Mouse (Mus musculus): ENCODE measurements at regions not wholly inside any gene's neighbourhood (a gene's known extent, or its start where the extent isn't known, plus 50 kb on each side); places are given as distances from the start of the nearest gene placed in this dataset.
"Not testable (repeated sequence)": the region's sequence is repeated elsewhere in the genome, so short reads cannot be mapped to it uniquely, and the experiment has no call there.

DNA sequence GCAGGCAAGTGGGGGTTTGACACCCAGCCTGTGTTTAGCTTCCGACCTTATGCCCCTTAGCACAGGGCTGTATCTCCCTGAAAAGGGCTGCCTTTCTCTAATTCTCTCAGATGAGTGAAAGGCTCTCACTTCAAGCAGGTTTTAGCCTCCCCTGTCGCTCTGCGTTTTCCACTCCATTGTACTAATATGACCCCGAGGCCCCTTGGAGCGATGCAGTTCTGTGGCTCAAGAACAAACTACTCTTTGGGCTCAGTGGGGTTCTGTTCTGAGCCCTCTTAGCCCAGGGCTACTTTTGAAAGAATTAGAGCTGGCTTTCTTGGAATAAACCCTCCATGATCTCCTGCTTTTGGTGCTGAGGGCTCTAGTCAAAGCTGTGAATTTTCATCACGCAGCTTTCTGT, 53.4 kb upstream of the Castor2 start:
- no peak for DNase-seq

DNA sequence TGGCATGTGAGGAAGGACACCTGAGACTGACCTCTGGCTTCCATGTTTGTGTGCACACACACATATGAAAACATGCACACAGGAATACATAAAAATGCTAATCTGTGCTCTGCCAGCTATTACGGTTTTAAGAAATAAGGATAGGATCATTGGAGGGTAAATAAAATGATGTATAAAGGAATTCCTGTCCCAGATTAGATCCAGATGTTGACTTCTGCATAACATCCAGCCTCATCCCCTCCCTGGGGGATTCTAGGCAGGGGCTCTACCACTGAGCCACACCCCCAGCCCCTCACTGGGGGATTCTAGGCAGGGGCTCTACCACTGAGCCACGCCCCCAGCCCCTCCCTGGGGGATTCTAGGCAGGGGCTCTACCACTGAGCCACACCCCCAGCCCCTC, 56.6 kb upstream of the Castor2 start:
- DNase-seq: not testable (repeated sequence)

DNA sequence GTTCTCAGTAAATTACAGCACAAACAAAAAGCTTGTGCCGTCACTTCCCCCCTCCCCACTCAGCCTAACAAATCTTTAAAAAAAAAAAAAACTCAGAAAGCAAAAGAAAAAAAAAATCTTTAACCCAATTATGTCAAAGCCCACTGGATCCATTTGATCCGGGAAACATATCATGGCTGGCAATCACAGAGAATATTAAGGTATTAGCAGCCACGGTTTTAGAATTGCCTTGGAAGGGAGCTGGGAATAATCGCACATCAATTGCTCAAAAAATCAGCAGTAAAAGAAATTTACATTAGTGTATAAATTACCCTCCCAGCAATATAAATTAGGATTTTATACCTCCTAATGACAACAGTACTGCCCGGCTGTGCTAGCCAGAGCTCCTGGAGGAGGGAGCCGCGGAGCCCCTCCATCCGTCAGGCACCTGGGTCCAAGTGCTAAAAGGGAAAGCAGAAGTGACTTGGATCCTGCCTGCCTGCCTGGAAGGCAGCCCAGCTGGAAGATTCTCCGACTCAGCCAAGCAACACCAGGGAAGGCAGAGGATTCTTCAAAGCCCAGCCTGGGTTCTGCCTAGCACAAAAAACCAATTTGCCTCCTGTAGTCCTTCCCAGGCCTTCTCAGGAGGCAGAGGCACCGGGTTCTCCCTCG, 72.1 kb upstream of the Castor2 start:
- DNase-seq: peak; percentile 54

DNA sequence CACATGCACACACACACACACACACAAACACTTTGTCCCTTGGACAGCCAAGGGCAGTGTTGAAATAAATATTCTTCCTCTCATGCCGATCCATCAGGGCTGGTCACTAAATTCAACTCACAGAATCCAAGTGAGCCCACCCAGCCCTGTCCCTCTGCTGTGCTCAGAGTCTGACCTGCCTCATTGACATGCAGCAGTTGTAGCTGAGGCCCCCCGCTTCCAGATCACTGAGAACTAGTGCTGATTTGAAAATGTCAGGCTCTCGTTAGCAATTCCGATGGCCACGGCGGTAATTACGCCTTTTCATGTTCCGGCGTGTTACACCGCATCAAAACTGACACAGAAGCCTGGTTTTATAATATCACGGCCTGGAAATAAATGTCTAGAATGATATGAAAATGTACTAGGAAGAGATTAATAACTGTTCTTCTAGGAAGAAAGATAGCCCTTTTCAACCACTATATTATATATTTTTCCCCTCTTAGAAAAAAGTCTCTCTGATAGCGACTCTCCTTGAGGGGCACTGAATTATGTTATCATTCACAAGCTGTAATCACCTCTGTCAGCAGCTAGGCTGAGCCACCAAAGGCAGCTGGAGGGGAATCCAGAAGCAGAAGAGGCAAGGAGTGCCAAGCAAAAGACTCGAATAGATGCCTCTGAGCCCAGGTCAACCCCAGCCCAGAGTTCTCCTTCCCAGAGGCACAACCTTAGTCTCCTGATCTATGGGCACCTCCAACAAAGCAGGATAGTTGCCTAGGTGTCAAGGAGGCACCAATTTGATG, 79.7 kb upstream of the Castor2 start:
- no peak for DNase-seq

DNA sequence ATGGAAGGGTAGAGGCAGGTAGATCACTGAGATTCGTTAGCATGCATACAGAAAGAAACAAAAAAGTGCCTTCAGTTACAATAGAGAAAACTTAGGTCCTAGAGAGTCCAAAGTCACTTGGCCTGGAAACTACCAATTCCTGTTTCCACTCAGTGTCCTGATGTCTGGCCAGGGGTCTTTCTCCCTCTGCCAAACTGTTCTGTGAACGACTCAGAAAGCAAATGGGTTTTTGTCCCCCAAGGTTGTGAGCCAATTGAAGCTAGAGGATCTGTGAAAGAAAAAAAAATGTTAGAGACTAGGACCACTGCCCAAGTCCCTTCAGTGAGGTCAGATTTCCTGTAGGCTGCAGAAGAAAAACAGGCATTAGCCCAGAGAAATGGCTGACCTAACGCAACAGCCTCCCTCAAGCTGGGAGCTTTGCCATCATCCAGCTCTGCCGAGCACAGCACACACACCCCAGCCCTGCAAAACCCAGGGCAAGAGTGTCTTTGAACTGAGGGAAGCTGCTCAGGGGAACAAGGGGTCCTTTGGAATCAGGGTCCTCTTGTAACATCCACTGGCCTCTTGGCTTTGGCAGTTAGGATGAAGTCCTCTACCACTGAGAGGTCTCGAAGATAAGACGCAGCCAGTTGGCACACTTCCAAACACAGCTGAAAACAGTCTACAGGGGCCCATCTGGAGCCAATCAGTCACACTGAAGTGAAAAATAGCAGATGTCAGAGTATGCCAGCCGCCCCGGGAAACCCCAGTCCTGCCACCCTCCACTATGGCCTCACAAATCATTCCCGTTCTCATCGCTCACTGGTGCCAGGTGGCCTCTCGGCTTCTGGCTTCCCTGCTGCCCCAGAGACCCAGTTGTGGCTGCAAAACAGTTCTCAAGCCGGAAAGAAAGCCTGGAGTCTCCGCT, 85.0 kb upstream of the Castor2 start:
- DNase-seq: no peak

DNA sequence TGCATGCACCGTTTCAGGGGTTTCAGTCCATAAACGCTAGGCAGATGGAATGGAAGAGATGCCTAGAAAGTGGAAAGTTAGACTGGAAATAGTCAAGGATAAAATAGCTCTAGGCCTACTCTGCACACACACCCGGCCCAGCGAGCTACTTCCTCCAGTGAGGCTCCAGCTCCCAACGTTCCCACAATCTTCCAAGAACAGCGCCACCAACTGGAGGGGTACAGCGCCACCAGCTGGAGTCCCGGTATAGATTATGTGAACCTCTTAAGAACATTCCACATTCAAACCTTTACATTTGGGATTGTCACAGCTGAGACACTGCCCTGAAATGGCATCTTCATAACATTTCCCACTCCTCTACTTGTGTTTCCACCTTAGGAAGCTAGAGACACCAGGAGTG, 86.3 kb upstream of the Castor2 start:
- DNase-seq: no peak

DNA sequence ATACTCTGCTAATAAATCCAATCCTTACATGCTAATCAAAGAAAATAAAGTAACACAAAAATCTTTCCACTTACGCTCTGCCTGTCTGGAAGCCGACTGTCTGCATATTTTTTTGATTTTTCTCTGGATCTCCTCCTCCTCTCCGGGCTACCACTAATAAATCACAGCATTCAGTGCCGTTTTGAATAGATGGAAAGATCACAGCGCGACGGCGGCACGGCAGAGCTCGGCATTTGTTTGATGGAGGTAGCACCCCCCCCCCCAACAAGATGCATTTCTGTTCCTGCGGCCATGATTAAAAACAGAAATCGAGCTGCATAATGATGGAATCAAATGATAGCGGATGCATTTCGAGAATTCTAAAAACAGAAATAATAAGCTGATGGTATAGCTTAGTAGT, 89.7 kb upstream of the Castor2 start:
- no peak for DNase-seq

DNA sequence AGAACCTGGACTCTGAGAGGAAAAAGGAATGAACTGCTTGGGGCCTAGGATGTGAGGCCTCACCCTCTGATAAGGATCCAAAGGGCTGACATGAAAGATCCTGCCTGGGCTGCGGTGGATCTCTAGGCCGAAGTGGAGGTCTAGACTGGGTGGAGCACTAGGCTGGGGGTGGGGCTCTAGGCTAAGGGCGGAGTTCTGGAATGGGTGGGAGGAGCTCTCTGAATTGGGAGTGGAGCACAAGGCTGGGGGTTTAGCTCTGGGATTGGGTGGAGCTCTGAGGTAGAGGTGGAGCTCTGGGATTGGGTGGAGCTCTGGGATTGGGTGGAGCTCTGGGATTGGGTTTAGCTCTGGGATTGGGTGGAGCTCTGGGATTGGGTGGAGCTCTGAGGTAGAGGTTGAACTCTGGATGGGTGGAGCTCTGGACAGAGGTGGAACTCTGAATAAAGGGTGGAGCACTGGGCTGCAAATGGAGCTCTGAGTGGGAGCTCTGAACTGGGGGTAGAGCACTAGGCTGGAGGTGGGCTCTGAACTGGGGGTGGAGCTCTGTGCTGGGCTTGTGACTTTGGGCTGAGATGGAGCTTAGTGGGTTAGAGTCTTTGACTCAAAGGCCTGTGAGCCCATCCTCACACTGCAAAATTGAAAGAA, 92.3 kb upstream of the Castor2 start:
- DNase-seq: peak; percentile 23

DNA sequence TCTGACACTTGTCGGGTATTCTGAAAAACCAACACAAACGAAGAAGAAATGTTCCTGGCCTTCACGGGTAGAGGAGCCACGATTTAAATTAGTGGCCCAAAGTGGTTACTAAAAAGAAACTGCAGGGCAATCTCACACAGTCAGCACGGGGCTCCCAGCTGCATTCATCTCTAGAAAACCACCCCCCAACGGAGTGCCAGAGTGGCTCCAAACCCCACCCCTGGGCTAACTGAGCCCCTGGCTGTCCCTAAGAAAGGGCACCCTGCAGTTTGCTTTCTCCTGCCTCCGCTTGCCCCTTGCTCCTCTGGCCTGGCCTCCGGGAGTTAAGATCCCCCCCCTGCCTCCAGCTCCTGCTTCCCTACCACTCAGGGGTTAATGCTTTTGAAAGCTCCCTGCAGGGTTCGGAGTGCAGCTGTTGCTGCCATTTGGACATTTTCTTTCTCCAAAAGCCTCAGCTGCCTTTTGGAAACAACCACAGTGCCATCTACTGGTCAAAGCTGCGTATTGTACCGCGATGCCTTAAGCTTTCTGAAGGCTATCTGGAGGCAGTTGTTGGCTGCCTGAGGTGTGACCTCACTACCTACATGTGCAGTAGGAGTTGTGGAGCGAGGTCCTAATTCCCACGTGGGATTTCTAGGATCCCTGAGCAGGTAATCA, 92.9 kb upstream of the Castor2 start:
- DNase-seq: peak; percentile 90

DNA sequence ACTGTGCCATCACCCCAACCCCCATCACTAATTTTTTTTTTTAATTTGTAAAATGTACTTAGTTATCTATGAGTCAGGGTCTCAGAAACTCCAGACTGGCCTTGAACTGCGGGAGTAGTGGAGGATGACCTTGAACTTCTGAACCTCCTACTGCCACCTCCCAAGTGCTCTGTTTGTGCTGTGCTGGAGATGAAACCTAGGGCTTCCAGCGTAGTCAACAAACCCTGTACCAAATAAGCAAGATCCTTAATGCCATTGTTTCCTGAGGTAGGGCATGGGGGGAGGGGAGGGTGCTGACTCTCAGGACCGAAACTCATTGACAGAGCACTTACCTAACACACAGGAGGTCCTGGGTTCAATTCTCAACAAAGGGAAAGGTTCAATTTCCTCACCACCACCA, 93.5 kb upstream of the Castor2 start:
- DNase-seq: peak; percentile 31

DNA sequence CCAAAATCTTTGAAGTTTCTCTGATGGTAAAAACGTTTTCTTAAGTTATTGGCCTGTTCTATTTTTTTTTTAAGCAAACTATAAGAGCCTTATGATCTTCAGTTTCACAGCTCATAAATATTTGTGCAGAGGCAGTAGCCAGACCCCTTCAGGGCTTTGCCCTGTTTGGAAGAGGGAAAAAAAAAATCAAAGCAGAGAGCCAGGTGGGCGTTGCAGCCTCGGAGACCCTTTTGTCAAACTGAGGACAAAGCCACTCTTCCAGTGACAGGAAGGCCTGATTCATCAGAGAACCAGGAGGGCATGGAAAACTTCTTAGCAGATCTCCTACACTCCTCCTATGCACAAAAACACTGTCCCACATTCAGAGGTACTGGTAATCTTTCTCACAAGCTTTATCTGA, 99.4 kb upstream of the Castor2 start:
- no peak for DNase-seq

DNA sequence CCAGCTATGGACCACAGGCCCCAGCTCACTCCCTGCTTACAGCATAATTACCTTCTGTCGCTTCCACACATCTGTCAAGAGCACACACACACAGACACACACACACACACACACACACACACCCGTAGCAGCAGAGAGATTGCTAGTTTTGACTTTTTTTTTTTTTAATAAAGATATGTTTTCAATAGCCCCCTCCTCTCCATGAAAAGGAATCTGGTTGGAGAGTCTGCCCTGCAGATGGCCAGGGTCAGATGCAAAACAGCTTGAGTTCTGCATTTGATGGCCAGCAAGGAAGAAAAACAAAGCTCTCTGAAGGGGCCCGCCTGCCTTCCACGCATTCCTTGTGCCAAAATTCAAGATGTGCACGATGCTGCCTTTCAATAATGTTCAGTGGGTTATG, 99.8 kb upstream of the Castor2 start:
- peak; percentile 36 for DNase-seq

DNA sequence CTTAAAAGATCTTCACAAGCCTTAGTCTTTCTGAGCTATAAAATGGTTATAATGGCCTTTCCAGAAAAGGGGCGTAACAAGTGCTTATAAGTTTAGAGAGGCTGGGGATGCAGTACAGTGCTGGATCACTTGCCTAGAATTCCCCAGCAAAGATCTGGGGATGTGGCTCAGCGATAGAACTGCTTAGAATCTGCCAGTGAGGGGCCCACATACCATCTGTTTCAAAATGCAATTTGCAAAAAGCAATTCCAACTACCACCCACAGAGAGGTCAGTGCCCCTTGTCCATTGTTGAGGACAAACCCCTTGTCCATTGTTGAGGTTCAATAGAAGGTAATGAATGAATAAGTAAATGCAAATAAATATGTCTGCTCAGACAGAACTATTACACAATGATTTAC, 107.5 kb upstream of the Castor2 start:
- DNase-seq: no peak

DNA sequence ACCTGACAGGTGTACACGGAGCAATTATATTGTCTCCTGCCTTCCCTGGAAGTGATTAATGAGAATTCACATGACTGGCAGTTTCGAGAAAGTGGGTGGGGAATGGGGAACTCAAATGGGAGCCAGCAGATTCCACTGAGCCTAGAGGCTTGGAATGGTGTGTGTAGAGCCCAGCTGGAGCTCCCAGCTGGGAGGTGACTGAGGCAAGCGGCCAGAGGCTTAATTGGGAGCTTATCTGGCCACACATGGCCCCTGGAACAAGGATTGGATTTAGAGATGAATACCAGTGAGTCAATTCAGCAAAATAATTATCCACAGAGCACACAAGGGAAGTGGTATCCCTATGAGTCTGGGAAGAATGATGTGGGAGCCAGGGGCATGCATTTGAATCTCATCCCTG, 108.0 kb upstream of the Castor2 start:
- no peak for DNase-seq

DNA sequence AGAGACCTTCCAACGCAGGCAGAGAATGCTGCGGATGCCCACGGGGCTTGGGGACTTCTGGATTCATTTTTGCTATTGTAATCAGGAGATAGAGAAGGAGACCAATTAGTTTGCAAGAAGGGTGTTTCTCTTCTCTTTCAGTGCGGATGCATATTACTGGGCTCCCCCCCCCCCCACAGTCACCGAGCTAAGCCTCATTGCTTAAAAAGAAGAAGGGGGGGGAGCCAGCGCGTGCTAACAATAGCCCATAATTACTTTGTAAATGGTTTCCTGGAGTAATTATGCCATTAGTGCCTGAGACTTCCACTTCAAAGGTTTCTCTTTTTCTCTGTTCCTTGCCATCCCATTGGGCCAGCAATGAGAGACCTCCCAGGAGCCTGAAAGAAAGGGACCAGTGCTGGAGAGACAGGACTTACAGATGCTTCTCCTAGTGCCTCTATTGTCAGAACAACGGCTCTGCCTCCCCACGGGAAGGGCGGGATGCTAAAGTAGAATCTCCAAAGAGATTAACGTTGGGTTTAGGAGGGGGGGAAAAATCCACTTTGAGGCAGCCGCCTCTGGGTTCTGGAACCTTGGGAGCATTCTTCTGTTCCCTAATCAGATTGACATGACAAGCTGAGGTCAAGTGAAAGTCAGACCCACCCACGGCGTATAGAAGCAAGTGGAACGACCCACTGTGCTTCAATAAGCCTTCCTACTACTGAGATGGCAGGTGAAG, 116.1 kb upstream of the Castor2 start:
- no peak for DNase-seq

DNA sequence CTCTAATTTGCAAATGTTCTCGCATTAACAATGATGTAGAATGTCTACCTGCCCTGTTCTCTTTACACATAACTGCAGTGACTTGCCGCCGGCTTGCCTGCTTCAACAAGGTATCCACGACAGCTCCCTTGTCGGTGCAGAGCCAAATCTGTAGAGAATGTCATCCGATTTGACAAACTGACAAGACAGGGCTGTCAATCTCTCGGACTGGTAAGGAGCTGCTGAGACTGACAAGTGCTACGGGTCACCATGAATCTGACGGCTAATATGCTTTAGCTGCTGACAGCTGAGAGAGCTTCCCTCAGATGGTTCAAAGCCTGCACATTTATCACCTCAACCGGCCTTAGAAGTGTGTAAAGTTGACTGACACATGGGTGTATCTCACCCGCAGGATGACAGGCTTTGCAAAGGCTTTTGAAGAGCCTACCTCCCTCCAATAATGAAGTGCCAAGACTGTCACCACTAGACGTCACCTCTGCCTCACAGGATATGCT, 129.0 kb upstream of the Castor2 start:
- DNase-seq: no peak

DNA sequence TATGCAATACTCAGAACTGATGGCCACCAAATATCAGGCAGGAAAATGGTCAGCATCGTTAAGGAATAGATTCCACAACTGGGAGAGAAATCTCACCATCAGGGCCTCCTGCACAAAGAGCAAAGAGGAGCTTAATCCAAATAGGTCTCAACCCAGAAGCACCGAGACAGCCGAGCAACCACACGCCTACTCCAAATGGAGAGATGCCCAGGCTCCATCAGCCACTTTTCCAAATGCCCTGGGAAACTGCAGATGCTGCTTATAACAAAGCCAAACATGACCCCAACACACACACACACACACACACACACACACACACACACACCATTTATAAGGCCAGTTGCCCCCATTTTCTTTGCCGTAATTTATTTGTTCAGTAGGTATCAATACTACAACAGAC, 136.2 kb upstream of the Castor2 start:
- peak; percentile 24 for DNase-seq

DNA sequence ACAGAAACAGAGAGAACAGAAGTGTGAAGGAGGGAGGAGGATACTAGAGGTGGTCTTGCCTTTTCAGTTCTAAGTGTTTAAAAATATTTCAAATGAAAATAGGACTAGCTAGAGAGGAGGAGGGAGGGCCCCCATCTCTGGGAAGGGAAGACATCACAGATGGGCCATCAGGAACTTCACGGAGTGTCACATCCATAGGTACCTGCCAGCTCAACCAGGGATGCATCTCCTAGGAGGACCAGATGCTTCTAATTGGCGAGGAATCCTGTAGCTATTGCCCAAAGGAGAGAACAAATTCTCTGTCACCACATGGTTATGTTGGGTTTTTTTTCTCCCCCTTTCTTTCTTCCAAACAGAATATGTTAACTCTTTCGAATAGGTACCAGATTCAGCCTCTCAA, 158.7 kb upstream of the Castor2 start:
- peak; percentile 95 for DNase-seq

DNA sequence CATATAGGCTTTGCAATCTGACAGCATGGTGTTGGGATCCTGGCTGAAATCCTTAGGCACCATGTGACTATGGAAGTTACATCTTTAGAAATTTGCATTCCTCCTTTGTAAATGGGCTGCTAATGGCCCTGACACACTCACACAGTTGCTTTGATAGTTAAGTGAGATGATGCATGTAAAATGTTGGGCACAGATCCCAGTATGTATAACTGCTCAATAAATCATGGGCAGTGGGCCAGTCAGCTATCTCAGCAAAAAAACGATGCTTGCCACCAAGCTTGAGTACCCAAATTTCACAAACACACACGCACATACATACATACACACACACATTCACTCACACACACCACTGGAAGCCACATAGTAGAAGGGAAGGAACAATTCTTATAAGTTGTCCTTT, 159.5 kb upstream of the Castor2 start:
- peak; percentile 55 for DNase-seq

DNA sequence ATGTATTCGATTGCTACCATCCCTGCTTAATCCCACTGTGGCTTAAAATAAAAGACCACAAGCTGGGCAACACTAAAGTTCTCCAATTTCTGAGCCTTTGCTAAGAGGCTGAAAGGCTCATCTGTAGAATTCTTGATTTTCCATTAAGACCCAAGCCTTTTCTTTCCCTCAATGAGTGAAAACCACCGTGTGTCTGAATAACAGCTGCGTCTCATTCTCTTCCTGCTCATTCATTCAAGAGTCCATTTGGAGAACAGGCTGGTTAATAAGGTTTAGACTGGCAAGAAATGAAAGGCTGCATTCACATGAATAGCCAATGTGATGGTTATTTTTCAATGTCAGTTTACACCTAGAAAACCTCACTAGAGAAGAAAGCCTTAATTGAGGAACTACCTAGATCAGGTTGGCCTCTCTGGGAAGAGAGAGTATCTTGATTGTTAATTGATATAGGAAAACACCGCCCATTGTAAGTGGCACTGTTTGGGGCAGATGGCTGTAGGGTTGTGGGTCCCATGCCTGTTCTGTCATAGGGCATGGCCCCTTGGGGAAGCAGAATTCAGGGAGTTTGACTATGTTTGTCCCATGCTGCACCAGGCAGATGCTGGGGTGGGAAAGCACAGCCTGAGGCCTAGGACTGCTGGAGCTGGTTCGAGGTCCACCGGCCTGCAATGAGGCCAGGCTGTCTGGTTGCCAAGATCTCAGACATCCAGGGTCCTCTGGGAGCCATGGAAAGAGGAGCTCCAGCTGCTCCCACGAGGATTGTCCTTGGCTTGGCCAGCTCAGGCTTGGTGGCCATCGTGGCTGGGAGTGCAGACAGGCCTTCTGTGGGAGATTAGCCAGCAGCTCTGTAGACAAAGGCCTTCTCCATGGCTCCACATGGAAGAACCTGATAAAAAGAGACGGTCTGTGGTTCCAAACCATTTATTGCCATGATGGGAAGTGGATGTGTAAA, 161.3 kb upstream of the Castor2 start:
- peak; percentile 47 for DNase-seq

DNA sequence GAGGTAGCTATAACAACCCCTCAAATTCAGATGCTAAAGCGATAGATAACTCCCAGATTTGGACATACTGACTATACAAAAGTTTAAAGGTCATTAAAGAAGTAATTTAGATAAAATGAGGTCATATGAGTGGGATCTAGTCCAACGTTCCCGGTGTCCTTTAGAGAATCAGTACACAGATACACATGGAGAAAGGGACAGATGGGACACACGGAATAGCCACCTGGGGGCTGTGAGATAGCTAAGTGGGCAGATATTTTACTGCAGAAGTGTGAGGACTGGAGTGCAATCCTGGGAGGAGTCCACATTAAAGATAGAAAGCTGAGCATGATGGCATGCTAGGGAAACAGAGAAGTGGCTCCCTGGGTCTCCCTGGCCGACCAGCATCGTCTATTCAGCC, 164.1 kb upstream of the Castor2 start:
- peak; percentile 69 for DNase-seq

Data from cerebellum, adult 11-12 months (tissue).